Mouse (Mus musculus) gastrocnemius, adult 18-20 months (tissue): ENCODE data around the gene Srrt. TPM values are rescaled to one million over a fixed set of nuclear protein-coding genes. Genes with fewer than 3 reads are reported as not detected.

ENCODE experiments used
- DNase-seq: peaks from one replicate; pipeline ENCODE4 v3.0.0; 2021; ENCODE audit warnings: low spot score
- long read RNA-seq, 2 experiments: library from polyadenylated mRNA; stranded (forward); transcript quantifications; one replicate each; pipeline ENCODE4 v2.0.0; 2021
- total RNA-seq, 2 experiments: library from RNA; stranded (reverse); gene quantifications; 2 replicates each; pipeline ENCODE4 v1.2.3; 2021

The Srrt gene
- 10 to 100 TPM; 29.6 to 40.8 TPM for total RNA-seq
- long read RNA-seq, experiment 1, transcript Srrt-201 (20 exons, 3,024 nt) = major isoform, 16 of 35 reads
- long read RNA-seq, experiment 1, partial matches to known transcripts = 9 of 35 reads
- long read RNA-seq, experiment 1, other reads (novel, unspliced or antisense) = 8 of 35 reads
- long read RNA-seq, experiment 2, transcript Srrt-201 (20 exons, 3,024 nt) = major isoform, 11 of 27 reads
- long read RNA-seq, experiment 2, partial matches to known transcripts = 9 of 27 reads
- long read RNA-seq, experiment 2, other reads (novel, unspliced or antisense) = 3 of 27 reads

- DNase-seq = peak; percentile 92
These were observed at the start of gene Srrt for GRCm38 (mm10) chr5:137307071-137307912. Gene Srrt, minus strand, starts transcription at chr5:137307674.

- no peak for DNase-seq
These were observed 46.6 kb upstream of the Srrt start for GRCm38 (mm10) chr5:137354091-137354490.

- no peak for DNase-seq
These were observed 44.8 kb upstream of the Srrt start for GRCm38 (mm10) chr5:137352011-137352975.

GRCm38 (mm10) chr5:137351394-137351793 lies 43.9 kb upstream of the Srrt start:
- DNase-seq = no peak

- DNase-seq = no peak
These were observed 43.5 kb upstream of the Srrt start for GRCm38 (mm10) chr5:137351058-137351380.

- peak; percentile 10 for DNase-seq
These were observed 43.0 kb upstream of the Srrt start for GRCm38 (mm10) chr5:137350205-137351057.

- DNase-seq = peak; percentile 92
These were observed 42.1 kb upstream of the Srrt start, which contains the start of gene Ephb4 for GRCm38 (mm10) chr5:137349384-137350204. Gene Ephb4, plus strand, starts transcription at chr5:137350109.

- peak; percentile 29 for DNase-seq
These were observed 41.3 kb upstream of the Srrt start for GRCm38 (mm10) chr5:137348482-137349383.

GRCm38 (mm10) chr5:137347856-137348255 lies 40.4 kb upstream of the Srrt start:
- DNase-seq = no peak

GRCm38 (mm10) chr5:137346983-137347382 lies 39.5 kb upstream of the Srrt start:
- DNase-seq = no peak

- no peak for DNase-seq
These were observed 38.9 kb upstream of the Srrt start for GRCm38 (mm10) chr5:137346388-137346787.

- DNase-seq = no peak
These were observed 38.3 kb upstream of the Srrt start for GRCm38 (mm10) chr5:137345821-137346220.

- no peak for DNase-seq
These were observed 36.4 kb upstream of the Srrt start for GRCm38 (mm10) chr5:137343869-137344268.

- no peak for DNase-seq
These were observed 35.9 kb upstream of the Srrt start for GRCm38 (mm10) chr5:137343412-137343811.

- DNase-seq = no peak
These were observed 35.0 kb upstream of the Srrt start for GRCm38 (mm10) chr5:137342407-137343012.

GRCm38 (mm10) chr5:137340222-137340621 lies 32.7 kb upstream of the Srrt start:
- no peak for DNase-seq

GRCm38 (mm10) chr5:137339290-137339979 lies 32.0 kb upstream of the Srrt start:
- peak; percentile 43 for DNase-seq
